Mouse (Mus musculus): ENCODE results near the gene Myo7a.

DNA sequence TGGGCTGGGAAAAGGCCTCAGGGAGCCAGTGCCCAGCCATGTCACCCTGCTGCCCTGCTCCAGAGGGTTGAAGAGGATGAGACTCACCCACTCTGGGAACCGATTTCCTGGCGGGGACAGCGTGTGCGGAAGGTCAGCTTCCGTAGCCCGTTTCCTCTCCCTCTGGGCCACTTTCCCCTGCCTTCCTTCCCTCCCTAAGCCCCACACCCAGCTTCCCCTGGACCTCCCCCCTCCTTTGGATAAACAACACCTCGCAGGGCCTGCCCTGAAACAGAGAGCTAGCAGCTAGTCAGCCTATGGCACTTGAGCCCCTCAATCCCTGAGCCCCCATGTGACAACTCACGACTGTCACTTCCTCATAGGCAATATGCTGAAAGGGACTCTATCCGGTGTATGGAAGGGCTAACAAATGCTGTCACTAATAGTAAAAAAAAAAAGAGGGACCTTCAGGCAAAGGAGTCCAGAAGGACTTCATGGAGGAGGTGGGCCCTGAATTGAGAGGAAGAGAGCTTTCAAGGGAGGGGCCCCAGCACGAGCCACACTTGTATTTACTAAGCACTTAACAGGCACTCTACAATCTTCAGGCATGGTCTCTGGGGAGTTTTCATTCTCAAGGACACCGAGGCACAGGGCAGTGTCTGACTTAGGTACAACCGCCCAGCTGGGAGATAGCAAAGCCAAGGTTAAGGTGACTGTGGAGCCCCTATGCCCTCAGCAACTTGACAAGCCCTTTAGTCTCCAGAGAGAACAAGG lies 34.6 kb downstream of the Myo7a start:
- TF ChIP-seq POLR2AphosphoS5 (IDR thresholded peaks at IDR 0.05; ENCODE audit: insufficient replicate concordance, low read depth, low read length), result no peak
- TF ChIP-seq GATA2 (IDR thresholded peaks at IDR 0.05; ENCODE audit: borderline replicate concordance, low read depth, low read length), result no peak
- no peak for TF ChIP-seq CTCF (IDR thresholded peaks at IDR 0.05; ENCODE audit: low read depth, low read length)
- no peak for TF ChIP-seq TAL1 (conservative IDR thresholded peaks at IDR 0.05; ENCODE audit: low read depth, low read length)

Data from G1E (cell line).